Mouse (Mus musculus): ENCODE measurements around the gene Ptprg. TPM values are rescaled to one million over a fixed set of nuclear protein-coding genes. Genes with fewer than 3 reads are reported as not detected.

Ptprg gene
- polyA plus RNA-seq, 1 experiment from 2014 or later: 45.9 TPM

DNA sequence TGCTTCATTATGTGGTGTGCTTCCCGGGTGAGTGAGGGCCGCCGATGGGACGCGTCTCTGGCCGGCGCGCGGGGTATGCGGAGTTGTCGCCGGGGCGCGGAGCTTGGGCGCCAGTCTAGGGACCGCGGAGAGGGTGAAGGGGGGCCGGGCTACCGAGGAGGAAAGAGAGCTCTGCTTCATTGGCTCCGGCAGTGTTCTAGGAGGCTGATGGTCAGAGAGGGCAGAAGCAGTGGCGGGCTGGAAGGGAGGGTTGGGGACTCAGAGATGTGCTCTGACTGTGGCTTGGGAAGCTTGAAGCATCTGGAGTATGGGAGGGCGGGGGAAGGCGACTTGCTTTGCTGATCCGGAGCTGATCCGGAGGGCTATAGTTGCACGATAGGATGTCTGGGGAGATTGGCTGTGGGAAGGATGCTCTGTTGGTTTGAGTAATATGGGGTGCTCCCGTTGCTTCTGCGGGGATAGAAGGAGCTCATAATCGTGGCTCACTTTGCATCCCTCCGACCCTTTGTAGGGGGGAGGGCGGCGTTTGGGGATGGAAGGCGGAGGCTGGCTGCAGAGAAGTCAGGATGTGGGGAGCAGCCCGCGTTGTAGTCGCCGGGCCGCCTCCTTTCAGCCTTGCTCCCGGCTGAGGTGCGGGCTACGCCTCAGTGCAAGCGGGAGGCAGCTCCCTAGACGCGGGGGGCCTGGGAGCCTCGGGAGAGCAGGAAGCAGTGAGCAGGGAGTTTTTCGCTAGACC, 1.1 kb downstream of the Ptprg start:
- H3K9ac ChIP-seq: peak overlapping the region; percentile 90
- peaks cover 3% of the 10 kb centered on the region; the same call in 1 of the 2 replicates for H3K27me3 ChIP-seq
- peak; percentile 41 for ATAC-seq (ENCODE audit: low read depth)
- 1% methylated on average over 46 of the region's 46 CpGs for WGBS
- H3K4me3 ChIP-seq: peak overlapping the region; percentile 81
- no peaks in the 10 kb centered on the region for H3K36me3 ChIP-seq
- H3K4me2 ChIP-seq: peak overlapping the region; percentile 91
- peaks cover 35% of the 10 kb centered on the region for H3K4me1 ChIP-seq (replicated peaks)
- peak overlapping the region; percentile 97 for H3K27ac ChIP-seq (replicated peaks)
- H3K9me3 ChIP-seq: no peaks in the 10 kb centered on the region

DNA sequence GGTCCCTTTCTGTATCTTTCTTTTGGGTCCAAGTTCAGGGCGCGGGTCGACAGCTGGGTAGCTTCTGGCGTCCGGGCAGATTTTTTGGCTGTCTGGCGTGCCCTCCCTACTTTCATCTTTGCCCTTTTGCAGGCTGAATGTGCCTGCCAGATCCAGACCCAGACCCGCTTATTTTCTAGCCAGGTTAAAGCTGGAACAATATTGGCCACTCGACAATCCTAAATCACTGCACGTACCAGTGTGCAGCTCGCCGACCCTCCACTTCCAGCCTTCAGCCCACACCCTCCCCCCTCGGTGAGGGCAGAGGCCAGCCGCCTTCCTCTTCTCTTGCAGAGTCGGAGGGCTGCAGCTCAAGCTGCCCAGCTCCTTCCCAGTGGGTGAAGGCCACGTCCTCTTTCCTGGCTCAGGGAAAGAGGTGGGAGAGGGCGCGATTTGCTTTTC, 1.7 kb downstream of the Ptprg start:
- WGBS: under 1% methylated on average over 17 of the region's 17 CpGs
- H3K9me3 ChIP-seq: no peaks in the 10 kb centered on the region
- H3K4me3 ChIP-seq: peak overlapping the region; percentile 81
- no peak for ATAC-seq (ENCODE audit: low read depth)
- no peaks in the 10 kb centered on the region for H3K36me3 ChIP-seq
- peak overlapping the region; percentile 97 for H3K27ac ChIP-seq (replicated peaks)
- peak overlapping the region; percentile 91 for H3K4me2 ChIP-seq
- peak overlapping the region; percentile 90 for H3K9ac ChIP-seq
- peaks cover 3% of the 10 kb centered on the region; the same call in 1 of the 2 replicates for H3K27me3 ChIP-seq
- H3K4me1 ChIP-seq (replicated peaks): peaks cover 35% of the 10 kb centered on the region

DNA sequence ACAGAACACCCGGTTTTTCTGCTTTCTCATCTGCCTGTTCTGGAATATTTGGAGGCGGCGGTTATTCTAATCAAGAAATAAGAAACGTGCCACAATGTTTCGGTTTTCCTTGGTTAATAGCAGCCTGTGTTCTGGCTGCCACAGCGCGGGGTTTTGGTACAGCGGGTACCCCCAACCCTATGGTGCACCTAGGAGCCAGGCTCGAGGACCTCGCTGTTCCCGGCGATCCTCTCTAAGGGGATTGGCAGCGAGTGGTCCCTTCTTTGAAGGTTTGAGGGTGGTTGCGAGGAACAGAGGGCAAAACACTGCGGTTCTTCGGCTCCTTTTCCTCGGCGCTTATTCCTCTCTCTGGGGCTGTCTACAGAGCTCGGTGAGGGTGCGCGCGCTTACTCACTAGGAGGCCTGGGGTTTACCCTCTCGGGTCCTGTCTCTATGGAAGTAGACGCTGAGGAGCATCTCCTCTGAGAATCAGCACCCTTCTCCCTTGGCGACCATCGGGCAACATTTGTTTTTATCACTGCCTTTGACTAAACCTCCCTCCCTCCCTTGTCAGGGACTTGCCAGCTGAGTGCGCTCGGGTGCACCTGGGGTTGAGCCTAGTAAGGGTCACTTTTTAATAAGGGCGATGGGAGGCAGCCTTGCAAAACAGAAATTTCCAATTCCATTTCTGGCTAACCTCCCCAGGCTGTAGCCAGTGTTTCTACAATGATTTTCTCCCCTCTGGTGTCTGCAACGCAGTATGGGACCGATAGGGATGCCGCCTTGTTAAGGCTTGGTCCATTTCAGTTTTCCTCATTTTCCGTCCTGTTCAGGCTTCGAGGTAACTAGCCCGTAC, 2.4 kb downstream of the Ptprg start:
- Histone ChIP-seq H3K9ac (peak overlapping the region; percentile 90), H3K36me3 (no peaks in the 10 kb centered on the region), H3K27ac (replicated peaks) (peak overlapping the region; percentile 97), H3K4me2 (peak overlapping the region; percentile 91), H3K4me1 (replicated peaks) (peaks cover 35% of the 10 kb centered on the region), H3K4me3 (peak overlapping the region; percentile 81), H3K27me3 (peaks cover 3% of the 10 kb centered on the region; the same call in 1 of the 2 replicates), H3K9me3 (no peaks in the 10 kb centered on the region)
- under 1% methylated on average over 35 of the region's 35 CpGs for WGBS
- no peak for ATAC-seq (ENCODE audit: low read depth)

- no peaks in the 10 kb centered on the region for H3K36me3 ChIP-seq
- peak overlapping the region; percentile 91 for H3K4me2 ChIP-seq
- 4% methylated on average over 26 of the region's 26 CpGs for WGBS
- no peaks in the 10 kb centered on the region for H3K27me3 ChIP-seq
- no peaks in the 10 kb centered on the region for H3K9me3 ChIP-seq
- ATAC-seq (ENCODE audit: low read depth): 0 out of 2 replicates have a peak, but pooled peaks have one; percentile 3
- H3K4me3 ChIP-seq: peak overlapping the region; percentile 81
- H3K27ac ChIP-seq (replicated peaks): peak overlapping the region; percentile 97
- H3K9ac ChIP-seq: peak overlapping the region; percentile 90
- H3K4me1 ChIP-seq (replicated peaks): peaks cover 35% of the 10 kb centered on the region
Measured at GRCm38 (mm10) chr14:11556356-11557130, 3.2 kb downstream of the Ptprg start.

DNA sequence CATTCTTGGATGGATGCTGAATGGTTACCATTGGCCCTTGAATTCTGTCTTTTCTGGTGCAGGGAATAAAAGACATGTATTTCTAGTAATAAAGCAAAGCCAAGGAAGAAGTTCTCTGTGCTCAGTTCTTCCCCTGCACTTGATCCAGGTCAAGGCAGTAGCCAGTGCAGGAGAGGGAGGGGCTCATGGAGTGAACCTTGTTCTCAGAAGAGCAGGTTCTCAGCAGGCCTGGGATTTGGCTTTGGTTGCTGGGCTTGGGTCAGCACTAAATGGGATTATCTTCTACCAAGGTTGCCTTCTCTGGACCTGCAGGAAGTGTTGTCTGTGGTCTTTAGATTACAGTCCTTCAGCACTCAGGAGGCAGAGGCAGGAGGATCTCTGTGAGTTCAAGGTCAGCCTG, 5.2 kb downstream of the Ptprg start:
- no peak overlapping the region for H3K4me2 ChIP-seq
- H3K4me3 ChIP-seq: no peak overlapping the region
- H3K27me3 ChIP-seq: no peaks in the 10 kb centered on the region
- no peak overlapping the region for H3K9ac ChIP-seq
- H3K4me1 ChIP-seq (replicated peaks): peaks cover 22% of the 10 kb centered on the region
- ATAC-seq (ENCODE audit: low read depth): no peak
- H3K36me3 ChIP-seq: no peaks in the 10 kb centered on the region
- no peak overlapping the region for H3K27ac ChIP-seq (replicated peaks)
- no peaks in the 10 kb centered on the region for H3K9me3 ChIP-seq

- no peak overlapping the region for H3K9ac ChIP-seq
- no peak overlapping the region for H3K4me2 ChIP-seq
- no peaks in the 10 kb centered on the region for H3K9me3 ChIP-seq
- H3K4me1 ChIP-seq (replicated peaks): peaks cover 22% of the 10 kb centered on the region
- no peaks in the 10 kb centered on the region for H3K36me3 ChIP-seq
- ATAC-seq (ENCODE audit: low read depth): no peak
- no peak overlapping the region for H3K27ac ChIP-seq (replicated peaks)
- WGBS: 58% methylated on average over 8 of the region's 8 CpGs
- no peak overlapping the region for H3K4me3 ChIP-seq
- H3K27me3 ChIP-seq: no peaks in the 10 kb centered on the region
Measured at GRCm38 (mm10) chr14:11560641-11561232, 7.4 kb downstream of the Ptprg start.

DNA sequence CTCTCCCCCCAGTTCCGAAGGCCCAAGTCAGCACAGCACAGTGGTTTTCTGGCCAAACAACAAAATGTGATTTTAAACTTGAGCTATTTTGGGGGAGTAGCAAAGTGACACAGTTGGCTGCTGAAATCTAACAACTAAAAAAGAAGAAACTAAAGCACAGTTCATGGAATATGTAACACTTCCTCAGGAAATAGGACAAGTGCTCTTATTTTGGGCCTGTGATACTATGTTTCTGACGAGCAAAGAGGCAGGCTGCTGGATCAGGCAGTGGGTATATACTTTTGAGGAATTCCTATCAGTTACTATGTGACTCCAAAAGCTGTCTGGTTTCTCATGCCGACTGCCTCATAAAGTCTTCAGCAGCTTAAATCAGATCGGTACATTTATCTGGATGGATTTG, 8.1 kb downstream of the Ptprg start:
- Histone ChIP-seq H3K4me3 (no peak overlapping the region), H3K4me1 (replicated peaks) (peaks cover 16% of the 10 kb centered on the region), H3K4me2 (no peak overlapping the region), H3K9ac (no peak overlapping the region), H3K36me3 (no peaks in the 10 kb centered on the region), H3K9me3 (no peaks in the 10 kb centered on the region), H3K27me3 (no peaks in the 10 kb centered on the region), H3K27ac (replicated peaks) (no peak overlapping the region)
- ATAC-seq (ENCODE audit: low read depth): no peak
- 88% methylated on average over 4 of the region's 4 CpGs for WGBS

GRCm38 (mm10) chr14:11562870-11563269, 9.5 kb downstream of the Ptprg start:
- ATAC-seq (ENCODE audit: low read depth): no peak
- no peak overlapping the region for H3K4me3 ChIP-seq
- H3K9me3 ChIP-seq: no peaks in the 10 kb centered on the region
- peaks cover 2% of the 10 kb centered on the region for H3K4me1 ChIP-seq (replicated peaks)
- H3K27ac ChIP-seq (replicated peaks): no peak overlapping the region
- no peaks in the 10 kb centered on the region for H3K27me3 ChIP-seq
- no peak overlapping the region for H3K4me2 ChIP-seq
- H3K9ac ChIP-seq: no peak overlapping the region
- no peaks in the 10 kb centered on the region for H3K36me3 ChIP-seq
- WGBS: 92% methylated on average over 2 of the region's 2 CpGs

DNA sequence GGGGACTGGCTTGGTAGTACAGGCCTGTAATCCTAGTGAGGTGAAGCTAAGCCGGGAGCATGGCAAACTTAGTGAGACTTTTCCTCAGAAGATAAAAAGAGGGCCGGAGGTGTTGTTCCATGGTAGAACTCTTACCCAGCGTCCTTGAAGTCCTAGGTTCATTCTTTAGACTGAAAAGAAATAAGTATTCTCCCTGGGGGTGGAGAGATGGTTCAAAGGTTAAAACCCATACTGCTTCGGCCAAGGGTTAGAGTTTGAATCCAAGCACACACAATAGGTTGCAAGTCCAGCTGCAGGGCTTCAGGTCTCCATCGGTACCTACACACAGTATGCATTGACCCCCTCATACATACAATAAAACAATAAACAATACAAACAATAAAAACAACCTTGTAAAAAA, 10.3 kb downstream of the Ptprg start:
- H3K27ac ChIP-seq (replicated peaks): no peak overlapping the region
- no peaks in the 10 kb centered on the region for H3K36me3 ChIP-seq
- WGBS: 82% methylated on average over 5 of the region's 5 CpGs
- no peaks in the 10 kb centered on the region for H3K9me3 ChIP-seq
- H3K4me3 ChIP-seq: no peak overlapping the region
- no peak overlapping the region for H3K9ac ChIP-seq
- H3K4me2 ChIP-seq: no peak overlapping the region
- H3K27me3 ChIP-seq: no peaks in the 10 kb centered on the region
- no peak for ATAC-seq (ENCODE audit: low read depth)
- H3K4me1 ChIP-seq (replicated peaks): no peaks in the 10 kb centered on the region

DNA sequence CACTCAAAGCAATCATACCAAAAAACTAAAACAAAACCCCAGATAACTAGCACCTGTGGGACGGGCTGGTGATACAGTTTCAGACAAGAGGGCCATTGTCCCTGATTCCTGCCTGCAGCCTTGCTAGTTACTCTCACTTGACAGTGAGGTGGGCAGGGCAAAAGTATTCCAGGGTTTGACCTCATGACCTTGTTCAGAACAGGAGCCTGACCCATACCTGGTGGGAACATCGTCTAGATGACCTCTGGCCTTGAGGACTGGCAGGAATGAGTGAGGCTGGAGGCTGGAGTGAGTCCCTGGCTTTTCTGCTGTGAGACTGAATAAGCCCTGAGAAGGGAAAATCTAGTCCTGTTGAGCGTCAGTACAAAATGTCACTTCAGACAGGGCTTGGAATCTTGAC, 11.1 kb downstream of the Ptprg start:
- Histone ChIP-seq H3K36me3 (no peaks in the 10 kb centered on the region), H3K27me3 (no peaks in the 10 kb centered on the region), H3K4me1 (replicated peaks) (no peaks in the 10 kb centered on the region), H3K4me3 (no peak overlapping the region), H3K4me2 (no peak overlapping the region), H3K9ac (no peak overlapping the region), H3K27ac (replicated peaks) (no peak overlapping the region), H3K9me3 (no peaks in the 10 kb centered on the region)
- ATAC-seq (ENCODE audit: low read depth): no peak
- WGBS: 91% methylated on average over 3 of the region's 3 CpGs

DNA sequence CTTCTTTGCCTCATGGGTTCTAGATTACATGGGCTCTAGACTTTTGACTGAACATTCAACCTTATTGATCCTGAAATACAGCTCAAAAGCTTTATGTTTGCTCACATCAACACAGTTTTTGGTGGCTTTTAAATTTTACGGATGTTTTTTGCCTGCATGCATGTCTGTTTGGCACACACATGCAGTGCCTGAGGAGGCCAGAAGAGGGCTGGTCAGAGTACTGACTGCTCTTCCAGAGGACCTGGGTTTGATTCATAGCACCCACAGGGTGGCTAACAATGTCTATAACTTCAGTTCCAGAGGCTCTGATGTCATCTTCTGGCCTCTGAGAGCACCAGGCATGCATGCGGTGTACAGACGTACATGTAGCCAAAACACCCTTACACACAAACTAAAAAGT, 12.0 kb downstream of the Ptprg start:
- H3K4me3 ChIP-seq: no peak overlapping the region
- H3K27ac ChIP-seq (replicated peaks): no peak overlapping the region
- WGBS: 96% methylated on average over 3 of the region's 3 CpGs
- H3K27me3 ChIP-seq: no peaks in the 10 kb centered on the region
- H3K9ac ChIP-seq: no peak overlapping the region
- H3K9me3 ChIP-seq: no peaks in the 10 kb centered on the region
- no peaks in the 10 kb centered on the region for H3K4me1 ChIP-seq (replicated peaks)
- no peaks in the 10 kb centered on the region for H3K36me3 ChIP-seq
- no peak for ATAC-seq (ENCODE audit: low read depth)
- no peak overlapping the region for H3K4me2 ChIP-seq

Data from neural tube, embryonic 13.5 days (tissue).